Mouse (Mus musculus): Measurements from ENCODE around the gene Gp1bb. TPM values are rescaled to one million over a fixed set of nuclear protein-coding genes. Genes with fewer than 3 reads are reported as not detected.

Gp1bb gene
- polyA plus RNA-seq, 1 experiment from 2014 or later: 1.9 TPM

Other genes with a start within 250 kb of the Gp1bb start
- 17.0 and 17.4 TPM in 2 replicates for gene Txnrd2, start 196.0 kb downstream of the Gp1bb start, polyA plus RNA-seq (2014; fragmentation: Nextera tagmentation; extraction: Ambion mirVana)
- gene Comt, start 195.6 kb downstream of the Gp1bb start, polyA plus RNA-seq (2014; fragmentation: Nextera tagmentation; extraction: Ambion mirVana): 95.4 and 95.6 TPM in 2 replicates
- gene Gnb1l, start 123.7 kb downstream of the Gp1bb start, polyA plus RNA-seq (2014; fragmentation: Nextera tagmentation; extraction: Ambion mirVana): 16.9 and 18.6 TPM in 2 replicates
- gene Rtl10, start 123.5 kb downstream of the Gp1bb start, polyA plus RNA-seq (2014; fragmentation: Nextera tagmentation; extraction: Ambion mirVana): 2.3 and 3.3 TPM in 2 replicates
- gene Tbx1, start 31.7 kb downstream of the Gp1bb start, polyA plus RNA-seq (2014; fragmentation: Nextera tagmentation; extraction: Ambion mirVana): 0.14 and 0.22 TPM in 2 replicates
- gene Gm49601, start 4.0 kb upstream of the Gp1bb start, polyA plus RNA-seq (2014; fragmentation: Nextera tagmentation; extraction: Ambion mirVana): 2.0 and 2.2 TPM in 2 replicates
- 29.3 and 29.9 TPM in 2 replicates for gene Sept5, start 7.6 kb upstream of the Gp1bb start, polyA plus RNA-seq (2014; fragmentation: Nextera tagmentation; extraction: Ambion mirVana)
- gene Cldn5, start 154.4 kb upstream of the Gp1bb start, polyA plus RNA-seq (2014; fragmentation: Nextera tagmentation; extraction: Ambion mirVana): 21.9 and 24.8 TPM in 2 replicates
- 62.3 and 74.9 TPM in 2 replicates for gene Ufd1, start 189.4 kb upstream of the Gp1bb start, polyA plus RNA-seq (2014; fragmentation: Nextera tagmentation; extraction: Ambion mirVana)
- gene Cdc45, start 189.6 kb upstream of the Gp1bb start, polyA plus RNA-seq (2014; fragmentation: Nextera tagmentation; extraction: Ambion mirVana): 48.0 and 51.2 TPM in 2 replicates
- 41.1 and 42.9 TPM in 2 replicates for gene 2510002D24Rik, start 214.2 kb upstream of the Gp1bb start, polyA plus RNA-seq (2014; fragmentation: Nextera tagmentation; extraction: Ambion mirVana)
- gene Gm28539, start 214.2 kb upstream of the Gp1bb start, polyA plus RNA-seq (2014; fragmentation: Nextera tagmentation; extraction: Ambion mirVana): not detected in 2 replicates